In genomic region chr4:128422486-128422885, GRCm38 (mm10) we compare ENCODE assay signal across 27 mouse cellular contexts.
A peak's percentile ranks its signal among the peaks of the same experiment; 100 is the strongest.
DNase-seq lines count a peak whose midpoint lies in the region; ATAC-seq and TF ChIP-seq lines count a peak whose summit lies in the region.
"Had no signal": no experiment of that assay in that cellular context is flagged by ENCODE, and none has a peak within 500 bp of the region (broad histone marks: within the 10 kb centered on the region; RNA-seq: fewer than 3 reads in every experiment).

No protein-coding gene starts in this region.

- H3K9ac ChIP-seq in embryonic facial prominence, embryonic 14.5 days (ENCODE audit: low read depth, low read length), result no peak overlapping the region
- no peak overlapping the region for H3K9ac ChIP-seq in stomach, embryonic 14.5 days (replicated peaks; ENCODE audit: low read depth, low read length)
- H3K9ac ChIP-seq in stomach, postnatal 0 days (ENCODE audit: low read length), result no peak overlapping the region
- no peak overlapping the region for H3K9ac ChIP-seq in stomach, embryonic 16.5 days (ENCODE audit: low read length)
- H3K9ac ChIP-seq: embryonic facial prominence, embryonic 15.5 days; heart, embryonic 13.5 days; intestine, embryonic 15.5 days; liver, embryonic 14.5 days; midbrain, embryonic 15.5 days had no signal

- no peak for TF ChIP-seq CTCF in stomach, postnatal 0 days (IDR thresholded peaks at IDR 0.05; ENCODE audit: low read depth)

- TF ChIP-seq EP300 in stomach, postnatal 0 days (optimal IDR thresholded peaks at IDR 0.05), result no peak

- H3K36me3 ChIP-seq in embryonic facial prominence, embryonic 14.5 days (ENCODE audit: control insufficient read depth, insufficient read depth, low read length), result no peaks in the 10 kb centered on the region
- no peaks in the 10 kb centered on the region for H3K36me3 ChIP-seq in embryonic facial prominence, embryonic 10.5 days (replicated peaks)
- no peaks in the 10 kb centered on the region for H3K36me3 ChIP-seq in stomach, embryonic 14.5 days (ENCODE audit: control insufficient read depth, insufficient read depth, low read length)
- no peaks in the 10 kb centered on the region for H3K36me3 ChIP-seq in stomach, postnatal 0 days (ENCODE audit: control insufficient read depth, insufficient read depth, low read length)
- H3K36me3 ChIP-seq in stomach, embryonic 16.5 days (ENCODE audit: control insufficient read depth, insufficient read depth, low read length), result no peaks in the 10 kb centered on the region
- H3K36me3 ChIP-seq: embryonic facial prominence, embryonic 15.5 days; G1E; heart, embryonic 13.5 days; hindbrain, embryonic 10.5 days; intestine, embryonic 15.5 days; midbrain, embryonic 15.5 days had no signal

- DNase-seq in embryonic facial prominence, embryonic 14.5 days (ENCODE audit: low spot score), result peak; percentile 51
- DNase-seq in embryonic facial prominence, embryonic 10.5 days (ENCODE audit: low spot score), result no peak
- peak; percentile 17 to 56 for DNase-seq in lung, adult 18-20 months
- no peak for DNase-seq in lung, postnatal 10 days
- no peak for DNase-seq in stomach, postnatal 0 days (ENCODE audit: low spot score)
- DNase-seq in kidney, postnatal 25 days, result no peak
- DNase-seq: adrenal gland, postnatal 10 days; cerebellum, adult 11 months; cerebellum, adult 9-10 months; cerebellum, postnatal 36 days; gastrocnemius, postnatal 10 days; heart, postnatal 10 days; kidney, adult 2 months; kidney, postnatal 4 days; liver; right cerebral cortex, postnatal 4 days; thymus, postnatal 25 days had no signal

- H3K4me3 ChIP-seq in embryonic facial prominence, embryonic 14.5 days (ENCODE audit: low read depth, low read length), result no peak overlapping the region
- H3K4me3 ChIP-seq in embryonic facial prominence, embryonic 10.5 days, result no peak overlapping the region
- H3K4me3 ChIP-seq in stomach, embryonic 14.5 days (ENCODE audit: low read depth, low read length), result no peak overlapping the region
- no peak overlapping the region for H3K4me3 ChIP-seq in stomach, postnatal 0 days (ENCODE audit: low read depth, low read length)
- no peak overlapping the region for H3K4me3 ChIP-seq in stomach, embryonic 16.5 days (replicated peaks; ENCODE audit: low read length)
- H3K4me3 ChIP-seq: embryonic facial prominence, embryonic 15.5 days; heart, embryonic 13.5 days; hindbrain, embryonic 10.5 days; intestine, embryonic 15.5 days; midbrain, embryonic 15.5 days had no signal

- peak; percentile 30; the same call in 1 of the 2 replicates for ATAC-seq in embryonic facial prominence, embryonic 14.5 days (ENCODE audit: low read depth)
- ATAC-seq in stomach, embryonic 14.5 days (ENCODE audit: insufficient number of reproducible peaks, insufficient read depth, low FRiP score, low read depth), result peak; percentile 42; the same call in 1 of the 2 replicates
- no peak for ATAC-seq in stomach, postnatal 0 days (ENCODE audit: low FRiP score, low TSS enrichment)
- ATAC-seq in stomach, embryonic 16.5 days (ENCODE audit: insufficient read depth, low FRiP score), result peak; percentile 56; the same call in 1 of the 2 replicates
- ATAC-seq: hindbrain, embryonic 16.5 days; intestine, embryonic 15.5 days; midbrain, embryonic 15.5 days had no signal

- 49% methylated on average over 4 of the region's 4 CpGs for WGBS in embryonic facial prominence, embryonic 14.5 days
- 69% methylated on average over 4 of the region's 4 CpGs for WGBS in embryonic facial prominence, embryonic 10.5 days
- 68% methylated on average over 4 of the region's 4 CpGs for WGBS in stomach, embryonic 14.5 days
- WGBS in stomach, postnatal 0 days, result 56% methylated on average over 4 of the region's 4 CpGs
- WGBS in stomach, embryonic 16.5 days, result 58% methylated on average over 4 of the region's 4 CpGs

- no peak overlapping the region for H3K4me2 ChIP-seq in embryonic facial prominence, embryonic 14.5 days (ENCODE audit: low read depth, low read length)
- H3K4me2 ChIP-seq in stomach, embryonic 14.5 days (replicated peaks; ENCODE audit: low read depth, low read length), result no peak overlapping the region
- no peak overlapping the region for H3K4me2 ChIP-seq in stomach, postnatal 0 days (replicated peaks; ENCODE audit: low read depth)
- H3K4me2 ChIP-seq in stomach, embryonic 16.5 days (ENCODE audit: low read depth, low read length), result no peak overlapping the region
- H3K4me2 ChIP-seq: embryonic facial prominence, embryonic 15.5 days; heart, embryonic 13.5 days; intestine, embryonic 15.5 days; midbrain, embryonic 15.5 days had no signal

- no peaks in the 10 kb centered on the region for H3K27me3 ChIP-seq in embryonic facial prominence, embryonic 14.5 days (replicated peaks; ENCODE audit: control insufficient read depth, insufficient read depth, low read length)
- H3K27me3 ChIP-seq in embryonic facial prominence, embryonic 10.5 days (replicated peaks; ENCODE audit: low read depth, poor library complexity, severe bottlenecking), result 0 out of 2 replicates have a peak, but pooled peaks cover 3% of the 10 kb centered on the region
- no peaks in the 10 kb centered on the region for H3K27me3 ChIP-seq in stomach, embryonic 14.5 days (ENCODE audit: control insufficient read depth, insufficient read depth, low read length)
- H3K27me3 ChIP-seq in stomach, postnatal 0 days (ENCODE audit: control insufficient read depth, insufficient read depth, low read length), result no peaks in the 10 kb centered on the region
- H3K27me3 ChIP-seq in stomach, embryonic 16.5 days (ENCODE audit: control insufficient read depth, insufficient read depth, low read length), result no peaks in the 10 kb centered on the region
- H3K27me3 ChIP-seq: embryonic facial prominence, embryonic 15.5 days; heart, embryonic 13.5 days; intestine, embryonic 15.5 days; midbrain, embryonic 15.5 days had no signal

- no peak overlapping the region for H3K27ac ChIP-seq in embryonic facial prominence, embryonic 14.5 days (replicated peaks; ENCODE audit: low read depth, low read length)
- no peak overlapping the region for H3K27ac ChIP-seq in embryonic facial prominence, embryonic 10.5 days (replicated peaks)
- H3K27ac ChIP-seq in stomach, embryonic 14.5 days (ENCODE audit: low read length), result no peak overlapping the region
- no peak overlapping the region for H3K27ac ChIP-seq in stomach, postnatal 0 days (replicated peaks)
- no peak overlapping the region for H3K27ac ChIP-seq in stomach, embryonic 16.5 days (ENCODE audit: low read length)
- H3K27ac ChIP-seq: embryonic facial prominence, embryonic 15.5 days; heart, embryonic 13.5 days; intestine, embryonic 15.5 days; liver, embryonic 14.5 days; midbrain, embryonic 15.5 days had no signal

- no peaks in the 10 kb centered on the region for H3K4me1 ChIP-seq in embryonic facial prominence, embryonic 14.5 days (ENCODE audit: control insufficient read depth, insufficient read depth, low read length)
- peaks cover 10% of the 10 kb centered on the region for H3K4me1 ChIP-seq in embryonic facial prominence, embryonic 10.5 days
- H3K4me1 ChIP-seq in stomach, embryonic 14.5 days (ENCODE audit: control insufficient read depth, insufficient read depth, low read length), result 0 out of 2 replicates have a peak, but pooled peaks cover 2% of the 10 kb centered on the region
- H3K4me1 ChIP-seq in stomach, postnatal 0 days (replicated peaks; ENCODE audit: control insufficient read depth, insufficient read depth), result no peaks in the 10 kb centered on the region
- no peaks in the 10 kb centered on the region for H3K4me1 ChIP-seq in stomach, embryonic 16.5 days (ENCODE audit: control insufficient read depth, insufficient read depth, low read length)
- H3K4me1 ChIP-seq: embryonic facial prominence, embryonic 15.5 days; intestine, embryonic 15.5 days had no signal

- H3K9me3 ChIP-seq in embryonic facial prominence, embryonic 14.5 days (ENCODE audit: control insufficient read depth, low read length), result no peaks in the 10 kb centered on the region
- no peaks in the 10 kb centered on the region for H3K9me3 ChIP-seq in embryonic facial prominence, embryonic 10.5 days
- no peaks in the 10 kb centered on the region for H3K9me3 ChIP-seq in stomach, embryonic 14.5 days (ENCODE audit: control insufficient read depth, low read depth, low read length)
- H3K9me3 ChIP-seq in stomach, postnatal 0 days (ENCODE audit: control insufficient read depth, low read length), result no peaks in the 10 kb centered on the region
- H3K9me3 ChIP-seq in stomach, embryonic 16.5 days (replicated peaks; ENCODE audit: control insufficient read depth, low read length), result no peaks in the 10 kb centered on the region
- H3K9me3 ChIP-seq: embryonic facial prominence, embryonic 15.5 days; heart, embryonic 13.5 days; hindbrain, embryonic 10.5 days; intestine, embryonic 15.5 days; midbrain, embryonic 15.5 days had no signal

Comparison
In these comparisons a context has a peak if more than half of its experiments do, and no peak if none do; other contexts are left out.
1. DNase-seq: peak in embryonic facial prominence, embryonic 14.5 days (single experiment) and lung, adult 18-20 months (2 of 2); none in embryonic facial prominence, embryonic 10.5 days (single experiment), lung, postnatal 10 days (single experiment), stomach, postnatal 0 days (single experiment) and kidney, postnatal 25 days (0 of 2).